Mouse (Mus musculus) embryonic fibroblast, embryonic 13.5 days (primary cell): Measurements from ENCODE around the gene Nup210l. TPM values are rescaled to one million over a fixed set of nuclear protein-coding genes. Genes with fewer than 3 reads are reported as not detected.

Experiments used
- H3K27ac ChIP-seq: 2 replicates; pipeline ENCODE4 v1.5.1; 2012; ENCODE audit warnings: low read length, control low read depth, inconsistent platforms; ENCODE audit not compliant: insufficient read depth
- H3K4me1 ChIP-seq: 2 replicates; pipeline ENCODE4 v1.6.1; 2011; ENCODE audit warnings: low read length; ENCODE audit not compliant: control insufficient read depth, insufficient read depth
- H3K4me3 ChIP-seq: 2 replicates; pipeline ENCODE4 v1.5.1; 2011; ENCODE audit warnings: mild to moderate bottlenecking, control low read depth, low read length; ENCODE audit not compliant: insufficient read depth
- CTCF ChIP-seq: IDR thresholded peaks from 2 replicates; pipeline ENCODE4 v1.5.1; 2011; ENCODE audit warnings: mild to moderate bottlenecking, control low read depth, low read length, moderate library complexity, borderline replicate concordance; ENCODE audit not compliant: insufficient read depth
- POLR2A ChIP-seq: IDR thresholded peaks from 2 replicates; pipeline ENCODE4 v1.6.1; 2011; ENCODE audit warnings: low read depth, mild to moderate bottlenecking, control low read depth, low read length, moderate library complexity
- polyA plus RNA-seq: library from polyadenylated mRNA; stranded (reverse); fragments of >200 nt; gene quantifications from 2 replicates; pipeline ENCODE4 v1.2.4, GENCODE M21; 2011; ENCODE audit warnings: low read depth; ENCODE audit not compliant: missing spikeins, insufficient read length

The Nup210l gene
- polyA plus RNA-seq, 1 experiment = 0.86 TPM

DNA sequence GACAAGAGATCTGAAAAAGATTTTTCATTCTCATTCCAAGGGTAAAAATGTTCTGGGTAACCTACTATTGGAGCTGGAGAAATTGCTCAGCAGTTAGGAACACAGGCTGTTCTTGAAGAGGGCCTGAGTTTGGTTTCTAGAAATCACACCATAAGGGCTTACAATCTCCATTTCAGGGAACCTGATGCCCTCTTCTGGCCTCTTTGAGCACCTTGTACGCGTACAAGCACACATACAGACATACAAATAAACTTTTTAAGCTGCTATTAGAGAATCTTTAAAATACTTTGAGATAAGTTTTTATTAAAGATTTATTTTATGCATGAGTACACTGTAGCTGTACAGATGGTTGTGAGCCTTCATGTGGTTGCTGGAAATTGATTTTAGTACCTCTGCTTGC, 100.7 kb downstream of the Nup210l start:
- TF ChIP-seq CTCF (no peak), POLR2A (no peak)
- H3K27ac ChIP-seq = no peak overlapping the region
- no peak overlapping the region for H3K4me3 ChIP-seq
- no peaks in the 10 kb centered on the region for H3K4me1 ChIP-seq

DNA sequence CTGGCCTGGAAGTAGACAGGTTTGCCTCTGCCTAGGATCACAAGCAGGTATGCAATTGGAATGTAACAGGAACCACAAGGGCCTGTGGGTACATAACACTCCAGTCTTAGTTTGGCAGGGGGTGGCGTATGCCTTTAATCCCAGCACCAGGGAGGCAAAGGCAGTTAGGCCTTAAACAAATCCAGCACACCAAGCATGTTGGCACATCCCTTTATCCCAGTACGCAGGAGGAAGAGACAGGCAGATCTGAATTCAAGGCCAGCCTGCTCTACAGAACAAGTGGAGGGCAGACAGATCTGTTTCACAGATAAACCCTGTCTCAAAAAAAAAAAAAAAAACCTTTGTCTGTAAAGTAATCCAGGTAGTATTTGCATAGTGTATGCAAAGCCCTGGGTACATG, 104.7 kb downstream of the Nup210l start:
- H3K27ac ChIP-seq = no peak overlapping the region
- TF ChIP-seq CTCF (no peak), POLR2A (no peak)
- no peak overlapping the region for H3K4me3 ChIP-seq
- peaks cover 6% of the 10 kb centered on the region for H3K4me1 ChIP-seq

DNA sequence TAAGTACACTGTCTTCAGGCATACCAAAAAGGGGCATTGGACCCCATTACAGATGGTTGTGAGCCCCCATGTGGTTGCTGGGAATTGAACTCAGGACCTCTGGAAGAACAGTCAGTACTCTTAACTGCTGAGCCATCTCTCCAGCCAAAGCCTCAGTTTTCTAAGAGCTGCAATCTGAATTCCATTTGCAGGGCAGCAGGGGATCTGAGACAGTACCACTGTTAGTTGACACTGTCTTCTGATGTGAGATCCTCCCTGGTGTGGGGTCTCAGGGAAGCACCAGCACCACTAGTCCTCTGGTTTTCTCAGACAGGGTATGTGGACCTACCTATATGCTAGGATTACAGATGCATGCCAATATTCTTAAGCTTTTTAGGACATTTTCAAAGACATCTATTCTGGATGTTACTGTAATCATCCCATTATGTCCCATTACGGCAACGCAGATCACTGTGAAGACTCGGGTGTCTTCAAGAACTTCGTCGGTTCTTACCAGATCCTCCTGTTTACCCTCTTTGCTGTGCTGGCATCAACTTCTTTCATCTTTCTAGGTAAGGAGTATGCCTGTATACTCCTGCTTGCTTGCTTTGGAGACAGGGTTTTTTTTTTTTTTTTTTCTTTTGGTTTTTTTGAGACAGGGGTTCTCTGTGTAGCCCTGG, 106.1 kb downstream of the Nup210l start:
- Histone ChIP-seq H3K27ac (no peak overlapping the region), H3K4me3 (no peak overlapping the region; the same call in 1 of the 2 replicates), H3K4me1 (peaks cover 6% of the 10 kb centered on the region)
- no peak for TF ChIP-seq CTCF
- 0 out of 2 replicates have a peak, but pooled peaks have one; percentile 17 for TF ChIP-seq POLR2A

DNA sequence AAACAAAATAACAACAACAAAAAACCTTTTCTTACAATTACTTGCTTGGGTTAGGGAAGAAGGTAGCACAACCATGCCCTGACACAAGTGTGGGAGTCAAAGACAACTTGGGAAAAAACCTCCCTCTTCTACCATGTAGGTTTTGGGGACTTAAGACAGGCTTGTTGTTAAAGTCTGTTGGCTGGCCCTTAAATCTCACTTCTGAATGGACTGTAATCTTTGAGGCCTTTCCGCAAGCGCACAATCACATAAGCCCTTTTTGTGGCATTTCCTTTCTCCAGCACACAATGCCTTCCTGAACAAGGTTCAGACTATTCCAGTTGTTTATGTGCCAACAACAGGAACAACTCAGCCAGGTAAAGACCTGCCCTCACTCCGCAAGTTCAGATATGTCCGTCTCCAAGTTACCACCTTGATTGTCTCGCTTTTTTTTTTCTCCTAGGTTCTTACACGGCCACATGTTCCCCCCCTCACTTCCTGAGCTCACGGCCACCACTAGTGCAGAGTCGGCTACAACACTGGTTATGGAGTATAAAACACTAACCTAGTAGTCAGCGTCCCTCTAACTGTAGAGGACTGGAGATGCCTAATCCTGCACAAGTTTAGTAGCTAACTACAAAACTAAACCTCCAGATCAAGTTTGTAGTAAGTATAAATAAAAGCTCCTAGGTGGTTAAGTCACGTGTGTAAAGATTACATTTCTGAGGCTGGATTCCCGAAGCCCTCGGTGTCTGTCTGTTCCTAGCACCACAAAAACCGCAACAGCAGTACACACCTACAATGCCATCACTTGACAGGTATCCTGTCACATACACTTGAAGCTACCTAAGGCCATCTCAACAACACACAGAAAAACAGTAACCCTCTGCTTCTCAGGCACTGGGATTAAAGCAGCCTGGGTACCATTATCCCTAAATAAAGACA, 107.8 kb downstream of the Nup210l start:
- peaks cover 6% of the 10 kb centered on the region for H3K4me1 ChIP-seq
- no peak overlapping the region for H3K27ac ChIP-seq
- TF ChIP-seq POLR2A (peak; percentile 7; the same call in 1 of the 2 replicates), CTCF (no peak)
- peak overlapping the region; percentile 79 for H3K4me3 ChIP-seq

DNA sequence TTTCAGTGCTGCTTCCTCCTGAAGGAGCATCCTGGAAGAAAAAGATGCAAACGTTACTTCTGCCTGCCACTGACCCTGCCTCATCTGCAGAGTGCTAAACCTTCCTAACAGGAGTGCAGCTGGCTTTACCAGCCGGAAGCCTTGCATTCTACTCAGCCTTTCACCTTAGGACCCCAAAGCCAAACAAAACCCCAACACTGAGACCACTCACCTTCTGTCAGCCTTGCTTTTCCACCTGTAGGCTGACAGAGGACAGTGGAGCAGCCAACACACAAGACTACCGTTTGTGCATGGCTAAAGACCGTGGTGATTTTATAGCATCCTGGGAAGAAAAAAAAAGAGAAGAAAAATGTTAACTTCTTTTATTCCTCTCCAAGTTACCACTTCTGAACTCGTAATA, 108.8 kb downstream of the Nup210l start:
- peaks cover 6% of the 10 kb centered on the region for H3K4me1 ChIP-seq
- no peak overlapping the region for H3K27ac ChIP-seq
- TF ChIP-seq CTCF (no peak), POLR2A (no peak)
- peak overlapping the region; percentile 79 for H3K4me3 ChIP-seq

DNA sequence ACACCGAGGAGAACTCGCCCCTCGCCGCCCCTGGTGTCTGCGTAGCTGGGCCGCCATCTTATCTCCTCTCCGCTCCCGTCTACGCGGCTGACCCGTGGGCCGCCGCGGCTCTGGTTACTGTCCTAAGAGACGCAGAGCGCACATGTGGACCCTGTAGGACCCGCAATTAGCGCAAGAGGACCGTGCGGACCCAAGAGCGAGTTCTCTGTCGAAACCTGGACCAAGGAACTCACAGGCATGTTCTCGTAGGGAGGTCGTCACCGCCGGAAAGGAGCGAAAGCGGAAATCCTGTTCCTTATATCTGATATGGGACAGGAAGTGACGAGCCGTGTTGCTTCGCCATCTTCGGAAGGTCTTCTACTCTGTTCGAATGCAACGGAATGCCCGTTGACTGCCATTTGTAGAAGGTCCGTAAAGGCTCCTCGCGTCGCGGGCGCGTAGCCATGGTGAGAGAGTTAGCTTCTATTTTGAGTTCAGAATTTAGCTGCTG, 109.5 kb downstream of the Nup210l start, which contains the start of the genes Rps27 and Rab13:
TSS of gene Rps27 (minus strand) at position 275 of the 490 bp plus-strand sequence.
TSS of gene Rab13 (plus strand) at position 319 of the 490 bp plus-strand sequence.
- Histone ChIP-seq H3K27ac (peak within 1 kb of the TSS; percentile 61), H3K4me1 (peaks cover 6% of the 10 kb centered on the region), H3K4me3 (peak within 1 kb of the TSS; percentile 79)
- TF ChIP-seq POLR2A = peak; percentile 99
- TF ChIP-seq CTCF = no peak

DNA sequence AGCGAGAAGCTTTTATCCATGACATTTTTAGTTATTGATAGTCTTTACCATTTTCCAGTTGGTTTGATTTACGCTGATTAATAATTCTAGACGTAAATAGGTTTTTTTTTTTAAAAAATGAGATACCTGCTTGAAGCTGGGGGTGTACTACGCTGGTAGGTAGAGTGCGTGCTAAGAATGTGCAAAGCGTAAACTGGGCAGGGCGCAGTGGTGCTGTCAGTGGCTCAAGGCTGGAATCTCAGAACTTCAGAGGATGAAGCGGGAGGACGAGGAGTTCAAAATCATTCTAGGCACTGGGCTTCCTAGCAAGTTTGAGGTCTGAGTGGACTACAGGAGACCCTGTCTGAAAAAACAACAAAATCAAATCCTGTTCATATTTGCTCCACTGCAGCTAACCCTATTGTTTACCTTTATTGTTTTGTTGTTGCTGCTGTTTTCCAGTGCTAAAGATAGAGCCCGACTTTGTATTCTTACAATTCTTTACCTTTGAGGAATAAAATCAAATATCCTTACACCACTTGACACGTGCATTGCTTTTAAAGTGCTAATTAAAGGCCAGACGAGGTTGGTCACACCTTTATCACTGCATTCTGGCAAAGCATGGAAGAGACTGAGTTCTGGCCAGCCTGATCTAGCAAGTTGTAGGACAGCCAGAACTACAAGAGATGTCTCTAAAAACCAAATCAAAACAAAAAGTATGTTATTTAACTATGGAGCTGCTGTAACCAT, 110.2 kb downstream of the Nup210l start:
- Histone ChIP-seq H3K4me1 (peaks cover 6% of the 10 kb centered on the region), H3K27ac (no peak overlapping the region), H3K4me3 (peak overlapping the region; percentile 53)
- TF ChIP-seq POLR2A (no peak), CTCF (no peak)

DNA sequence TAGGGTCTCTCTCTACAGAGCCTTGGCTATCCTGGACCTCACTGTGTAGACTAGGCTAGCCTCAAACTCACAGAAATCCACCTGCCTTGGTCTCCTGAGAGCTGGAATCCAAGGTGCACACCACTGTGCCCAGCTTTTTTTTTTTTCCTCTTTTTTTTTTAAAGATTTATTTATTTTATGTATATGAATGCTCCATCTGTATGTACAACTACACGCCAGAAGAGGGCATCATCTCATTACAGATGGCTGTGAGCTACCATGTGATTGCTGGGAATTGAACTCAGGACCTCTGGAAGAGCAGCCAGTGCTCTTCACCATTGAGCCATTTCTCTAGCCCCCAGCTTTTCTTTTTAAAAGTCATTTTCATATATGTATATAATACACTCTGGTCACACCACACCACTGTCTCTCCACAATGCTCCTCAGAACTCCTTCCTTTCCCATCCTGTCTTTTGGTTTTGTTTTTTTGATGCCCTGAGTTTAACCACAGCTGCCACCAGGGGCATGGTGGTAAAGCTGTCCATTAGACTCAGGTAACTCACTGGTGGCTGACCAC, 112.0 kb downstream of the Nup210l start:
- Histone ChIP-seq H3K4me3 (no peak overlapping the region), H3K4me1 (peaks cover 6% of the 10 kb centered on the region), H3K27ac (no peak overlapping the region)
- TF ChIP-seq POLR2A = no peak
- TF ChIP-seq CTCF = no peak

DNA sequence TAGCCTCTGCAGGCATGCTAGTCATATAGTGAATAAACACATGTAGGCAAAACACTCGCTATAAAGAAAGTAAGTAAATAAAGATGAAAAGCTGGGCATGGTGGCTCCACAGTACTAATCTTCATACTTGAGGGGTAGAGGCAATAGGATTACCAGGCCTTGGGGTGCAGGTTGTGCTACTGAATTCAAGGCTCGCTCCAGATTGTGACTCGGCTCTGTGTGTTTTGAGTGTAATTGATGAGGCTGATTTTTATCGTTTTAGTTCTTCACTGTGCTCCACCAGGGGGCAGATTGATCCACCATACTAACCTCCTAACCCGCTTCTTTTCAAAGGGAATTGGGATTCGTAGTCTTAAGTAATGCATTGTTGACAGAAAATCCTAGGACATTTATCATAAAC, 116.2 kb downstream of the Nup210l start:
- Histone ChIP-seq H3K4me3 (peak overlapping the region; percentile 50; the same call in 1 of the 2 replicates), H3K4me1 (no peaks in the 10 kb centered on the region), H3K27ac (peak overlapping the region; percentile 87)
- no peak for TF ChIP-seq CTCF
- no peak for TF ChIP-seq POLR2A
